In genomic region chr11:96073295-96073993, GRCm38 (mm10) we compare ENCODE assay signal across 10 mouse cellular contexts. TPM values are rescaled to one million over a fixed set of nuclear protein-coding genes. Genes with fewer than 3 reads are reported as not detected.
DNase-seq lines count a peak whose midpoint lies in the region; ATAC-seq and TF ChIP-seq lines count a peak whose summit lies in the region.
"Had no signal": no experiment of that assay in that cellular context is flagged by ENCODE, and none has a peak within 500 bp of the region (broad histone marks: within the 10 kb centered on the region; RNA-seq: fewer than 3 reads in every experiment).

No protein-coding gene starts in this region.

- peak overlapping the region; percentile 89 for H3K9ac ChIP-seq in heart, postnatal 0 days (replicated peaks; ENCODE audit: low read depth, low read length)
- H3K9ac ChIP-seq in liver, embryonic 15.5 days = no peak overlapping the region

- no peaks in the 10 kb centered on the region for H3K9me3 ChIP-seq in heart, postnatal 0 days (replicated peaks; ENCODE audit: control insufficient read depth, low read length)
- H3K9me3 ChIP-seq in liver, embryonic 15.5 days (replicated peaks) = no peaks in the 10 kb centered on the region

- peaks cover 31% of the 10 kb centered on the region for H3K79me2 ChIP-seq in C2C12 (ENCODE audit: control insufficient read depth, insufficient read depth)

- WGBS in heart, postnatal 0 days = 38% methylated on average over 9 of the region's 9 CpGs
- WGBS in liver, embryonic 15.5 days (ENCODE audit: insufficient replicate concordance) = 80% methylated on average over 9 of the region's 9 CpGs

- peak overlapping the region; percentile 74 for H3ac ChIP-seq in C2C12 (ENCODE audit: control insufficient read depth, insufficient read length, low read depth)

- TF ChIP-seq EP300 in heart, postnatal 0 days (IDR thresholded peaks at IDR 0.05; ENCODE audit: low read depth) = no peak

- DNase-seq in cerebellum, postnatal 14 days = peak; percentile 36 to 43
- no peak for DNase-seq in cerebellum, adult 11 months
- DNase-seq in heart, postnatal 0 days (ENCODE audit: low spot score) = no peak
- no peak for DNase-seq in T-cell, adult 2 months (ENCODE audit: low spot score)
- DNase-seq in urinary bladder, postnatal 14 days (ENCODE audit: low spot score) = no peak

- peak overlapping the region; percentile 78 for H3K4me2 ChIP-seq in heart, postnatal 0 days (ENCODE audit: low read depth, low read length)
- peak overlapping the region; percentile 95 for H3K4me2 ChIP-seq in liver, embryonic 15.5 days

- no peak for TF ChIP-seq CTCF in C2C12 (IDR thresholded peaks at IDR 0.05; ENCODE audit: control insufficient read depth, insufficient read depth, insufficient read length)
- TF ChIP-seq CTCF in heart, postnatal 0 days (IDR thresholded peaks at IDR 0.05; ENCODE audit: low read depth) = no peak

- ATAC-seq in heart, postnatal 0 days (ENCODE audit: insufficient read depth, low read depth) = no peak
- ATAC-seq in liver, embryonic 15.5 days (ENCODE audit: insufficient read depth) = no peak
- no peak for ATAC-seq in inflammation-experienced regulatory T-cells, adult 6 months

- H3K4me1 ChIP-seq in heart, postnatal 0 days (ENCODE audit: control insufficient read depth, insufficient read depth) = peaks cover 5% of the 10 kb centered on the region; the same call in 1 of the 2 replicates
- peaks cover 42% of the 10 kb centered on the region for H3K4me1 ChIP-seq in liver, embryonic 15.5 days (replicated peaks)

- H3K27me3 ChIP-seq in C2C12 (ENCODE audit: control insufficient read depth, insufficient read depth, insufficient read length) = no peaks in the 10 kb centered on the region
- no peaks in the 10 kb centered on the region for H3K27me3 ChIP-seq in heart, postnatal 0 days (ENCODE audit: control insufficient read depth, insufficient read depth, low read length)
- no peaks in the 10 kb centered on the region for H3K27me3 ChIP-seq in liver, embryonic 15.5 days

- peak overlapping the region; percentile 87 for H3K4me3 ChIP-seq in C2C12 (ENCODE audit: insufficient read depth, poor library complexity, severe bottlenecking)
- H3K4me3 ChIP-seq in heart, postnatal 0 days (ENCODE audit: low read depth, low read length) = peak overlapping the region; percentile 71
- peak overlapping the region; percentile 79 for H3K4me3 ChIP-seq in liver, embryonic 15.5 days (replicated peaks)

- peaks cover 16% of the 10 kb centered on the region for H3K79me3 ChIP-seq in C2C12 (ENCODE audit: low read depth)

- peaks cover 30% of the 10 kb centered on the region for H3K36me3 ChIP-seq in C2C12 (ENCODE audit: control insufficient read depth, insufficient read depth)
- peaks cover 22% of the 10 kb centered on the region for H3K36me3 ChIP-seq in heart, postnatal 0 days (replicated peaks; ENCODE audit: control insufficient read depth, insufficient read depth, low read length)
- peaks cover 35% of the 10 kb centered on the region for H3K36me3 ChIP-seq in liver, embryonic 15.5 days (replicated peaks)

- peak overlapping the region; percentile 95; the same call in 1 of the 2 replicates for H3K27ac ChIP-seq in heart, postnatal 0 days (ENCODE audit: low read depth)
- no peak overlapping the region for H3K27ac ChIP-seq in liver, embryonic 15.5 days (replicated peaks)

TF ChIP-seq in C2C12, 6 proteins besides CTCF, POLR2A, EP300 and RAD21:
- TF ChIP-seq USF1 (IDR thresholded peaks at IDR 0.05; ENCODE audit: low read depth) (no peak), MYOD1 (IDR thresholded peaks at IDR 0.05; ENCODE audit: control insufficient read depth, insufficient read length, low read depth) (no peak)

RNA-seq across cellular contexts. Expression of gene Atp5g1, which starts 2.0 kb away (rescaled TPM):
- polyA plus RNA-seq in C2C12 (2012; fragmentation: generic; extraction: Trizol) = 857 TPM
- 4,197 and 4,922 TPM in 2 replicates for total RNA-seq in heart, postnatal 0 days (2014; rRNA removed; ENCODE audit: low replicate concordance)
- 4,840 and 4,941 TPM in 2 replicates for polyA plus RNA-seq in heart, postnatal 0 days (2015; fragmentation: Nextera tagmentation; extraction: Ambion mirVana)
- 466 and 500 TPM in 2 replicates for polyA plus RNA-seq in liver, embryonic 15.5 days (2015; fragmentation: Nextera tagmentation; extraction: Ambion mirVana)
- polyA plus RNA-seq in inflammation-experienced regulatory T-cells, adult 6 months (2017; shearing (Covaris generic)) = 100 to 1,000 TPM; 336 to 391 (median 363) TPM

RNA-seq across cellular contexts. Expression of gene Ube2z, which starts 8.3 kb away (rescaled TPM):
- 73.0 TPM for polyA plus RNA-seq in C2C12 (2012; fragmentation: generic; extraction: Trizol)
- total RNA-seq in heart, postnatal 0 days (2014; rRNA removed; ENCODE audit: low replicate concordance) = 42.4 and 44.4 TPM in 2 replicates
- polyA plus RNA-seq in heart, postnatal 0 days (2015; fragmentation: Nextera tagmentation; extraction: Ambion mirVana) = 19.3 and 20.0 TPM in 2 replicates
- polyA plus RNA-seq in liver, embryonic 15.5 days (2015; fragmentation: Nextera tagmentation; extraction: Ambion mirVana) = 14.4 and 16.5 TPM in 2 replicates
- 10 to 100 TPM in 2 of 3 experiments, 1 to 10 TPM in 1; 9.6 to 13.1 (median 10.4) TPM for polyA plus RNA-seq in inflammation-experienced regulatory T-cells, adult 6 months (2017; shearing (Covaris generic))

RNA-seq across cellular contexts. Expression of gene Calcoco2, which starts 38.3 kb away (rescaled TPM):
- polyA plus RNA-seq in C2C12 (2012; fragmentation: generic; extraction: Trizol) = 0.02 TPM
- not detected in 2 replicates for total RNA-seq in heart, postnatal 0 days (2014; rRNA removed; ENCODE audit: low replicate concordance)
- polyA plus RNA-seq in heart, postnatal 0 days (2015; fragmentation: Nextera tagmentation; extraction: Ambion mirVana) = not detected in 2 replicates
- polyA plus RNA-seq in liver, embryonic 15.5 days (2015; fragmentation: Nextera tagmentation; extraction: Ambion mirVana) = not detected in 2 replicates
- polyA plus RNA-seq in inflammation-experienced regulatory T-cells, adult 6 months (2017; shearing (Covaris generic)) = not detected
- total RNA-seq: heart, adult 18-20 months had no signal
- polyA plus RNA-seq: brain, embryonic 14.5 days had no signal

RNA-seq across cellular contexts. Expression of gene Snf8, which starts 38.8 kb away (rescaled TPM):
- 106 TPM for polyA plus RNA-seq in C2C12 (2012; fragmentation: generic; extraction: Trizol)
- 24.0 and 25.2 TPM in 2 replicates for total RNA-seq in heart, postnatal 0 days (2014; rRNA removed; ENCODE audit: low replicate concordance)
- polyA plus RNA-seq in heart, postnatal 0 days (2015; fragmentation: Nextera tagmentation; extraction: Ambion mirVana) = 59.4 and 63.0 TPM in 2 replicates
- 61.1 and 64.2 TPM in 2 replicates for polyA plus RNA-seq in liver, embryonic 15.5 days (2015; fragmentation: Nextera tagmentation; extraction: Ambion mirVana)
- 10 to 100 TPM; 37.7 to 51.2 (median 42.6) TPM for polyA plus RNA-seq in inflammation-experienced regulatory T-cells, adult 6 months (2017; shearing (Covaris generic))

RNA-seq across cellular contexts. Expression of gene Gip, which starts 49.1 kb away (rescaled TPM):
- not detected for polyA plus RNA-seq in C2C12 (2012; fragmentation: generic; extraction: Trizol)
- total RNA-seq in heart, postnatal 0 days (2014; rRNA removed; ENCODE audit: low replicate concordance) = not detected in 2 replicates
- polyA plus RNA-seq in heart, postnatal 0 days (2015; fragmentation: Nextera tagmentation; extraction: Ambion mirVana) = not detected in 2 replicates
- not detected in 2 replicates for polyA plus RNA-seq in liver, embryonic 15.5 days (2015; fragmentation: Nextera tagmentation; extraction: Ambion mirVana)
- not detected for polyA plus RNA-seq in inflammation-experienced regulatory T-cells, adult 6 months (2017; shearing (Covaris generic))
- total RNA-seq: heart, adult 18-20 months had no signal
- polyA plus RNA-seq: brain, embryonic 14.5 days had no signal

Comparison
In these comparisons a context has a peak if more than half of its experiments do, and no peak if none do; other contexts are left out.
1. DNase-seq: peak in cerebellum, postnatal 14 days (2 of 2); none in cerebellum, adult 11 months (single experiment), heart, postnatal 0 days (single experiment), T-cell, adult 2 months (single experiment) and urinary bladder, postnatal 14 days (single experiment).
2. Peak in every context shown above with its lines, with median percentiles within 50 percentile points of each other: H3K4me3 ChIP-seq.